Mouse (Mus musculus) liver, embryonic 14.5 days (tissue): ENCODE measurements around the gene Lrrc36.

Experiments used
- CTCF ChIP-seq: IDR thresholded peaks from 2 replicates; pipeline ENCODE4 v1.5.1; 2016; ENCODE audit warnings: antibody characterized with exemption, low read depth, control low read depth
- EP300 ChIP-seq: IDR thresholded peaks from 2 replicates; pipeline ENCODE4 v1.6.1; 2016; ENCODE audit warnings: antibody characterized with exemption, low read depth

DNA sequence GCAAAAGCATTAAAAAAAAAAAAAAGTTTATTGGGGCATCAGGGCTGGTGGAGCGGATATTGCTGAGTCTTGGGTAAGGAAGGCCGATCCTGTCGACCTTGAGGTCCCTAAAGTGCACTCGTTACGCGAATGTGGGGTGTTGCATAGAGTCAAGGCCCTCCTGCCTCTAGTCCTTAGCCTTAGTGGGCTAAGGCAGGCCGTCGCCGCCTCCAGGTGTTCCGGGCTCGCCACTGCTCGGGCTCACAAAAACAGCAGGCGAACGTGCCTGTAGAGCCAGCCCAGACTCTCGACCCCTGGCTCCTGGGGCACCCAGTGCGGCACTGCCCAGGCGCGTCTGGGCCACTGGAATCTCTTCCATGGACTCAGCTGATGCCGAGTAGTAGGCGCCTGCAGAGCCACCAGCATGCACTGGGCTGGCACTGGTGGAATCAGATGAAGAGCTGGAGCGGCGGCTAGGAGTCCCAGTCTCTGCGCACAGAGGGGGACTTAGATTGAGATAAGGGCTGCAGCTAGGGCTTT is 59.1 kb downstream of the Lrrc36 start:
- TF ChIP-seq CTCF (no peak), EP300 (no peak)
